Mouse (Mus musculus) cerebellum, adult 18-20 months (tissue): ENCODE data around the gene Olfr800.

Source experiments
- DNase-seq, 2 experiments: peaks; one replicate each; pipeline ENCODE4 v3.0.0; 2021

The Olfr800 gene

GRCm38 (mm10) chr10:129657394-129657793, at the start of gene Olfr800:
Gene Olfr800, plus strand, starts transcription at chr10:129657694.
- no peak for DNase-seq

DNA sequence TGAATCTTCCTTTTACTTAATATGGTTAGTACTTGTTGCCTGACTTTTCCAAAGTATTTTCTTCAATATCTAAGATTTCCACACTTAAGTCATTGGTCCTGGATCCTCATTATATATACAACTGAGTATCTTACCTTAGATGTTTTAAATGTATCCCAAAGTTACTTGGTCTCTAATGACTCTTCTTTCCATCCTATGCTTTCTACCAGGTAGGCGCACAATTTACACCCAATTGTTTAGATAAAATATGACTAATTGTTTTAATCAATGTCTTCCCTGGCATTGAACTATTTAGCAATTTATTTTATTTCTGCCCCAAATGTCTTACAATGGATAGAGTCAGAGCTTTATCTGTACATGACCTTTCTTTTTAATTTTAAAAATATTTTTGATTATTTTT, 45.0 kb upstream of the Olfr800 start, which contains the start of gene Olfr796:
Gene Olfr796 (minus strand): TSS at position 101 of the 400 bp plus-strand sequence.
- DNase-seq = no peak

DNA sequence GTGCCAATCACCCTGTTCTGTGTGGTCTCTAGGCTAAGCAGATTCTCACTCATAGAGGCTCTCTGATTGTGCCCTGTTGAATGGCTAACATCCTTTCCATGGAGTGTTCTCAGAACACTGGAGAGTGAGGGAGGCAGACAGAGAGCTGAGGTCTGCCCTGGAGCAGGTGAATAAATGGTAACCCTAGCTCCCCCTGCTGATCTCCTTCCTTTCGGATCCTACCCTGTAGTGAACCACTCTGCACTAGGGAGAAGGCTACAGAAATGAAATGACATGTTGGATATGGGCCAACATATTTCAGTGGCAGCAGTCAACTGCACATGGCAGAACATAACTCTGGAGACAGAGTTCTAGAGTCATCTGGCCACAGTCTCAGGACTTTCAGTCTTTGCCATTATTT, 35.8 kb upstream of the Olfr800 start:
- DNase-seq = no peak

DNA sequence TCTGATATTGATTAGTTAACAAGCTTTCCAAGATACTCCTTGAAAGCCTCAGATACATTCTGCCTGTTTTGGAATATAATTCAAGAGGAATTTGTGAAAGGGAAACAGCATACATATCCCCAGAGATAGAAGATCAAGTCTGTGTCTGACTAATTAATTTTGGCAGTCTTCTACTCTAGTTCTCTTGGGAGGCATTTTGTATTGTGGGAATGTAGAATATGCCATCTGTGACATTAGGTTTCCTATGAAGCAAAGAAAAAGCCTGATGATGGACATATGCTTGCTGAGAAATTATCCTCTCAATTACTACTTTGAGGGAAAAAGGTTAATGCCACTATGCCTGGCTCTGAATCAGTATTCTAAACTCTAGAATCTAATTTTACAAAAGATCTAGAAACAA, 34.2 kb upstream of the Olfr800 start:
- DNase-seq = no peak

DNA sequence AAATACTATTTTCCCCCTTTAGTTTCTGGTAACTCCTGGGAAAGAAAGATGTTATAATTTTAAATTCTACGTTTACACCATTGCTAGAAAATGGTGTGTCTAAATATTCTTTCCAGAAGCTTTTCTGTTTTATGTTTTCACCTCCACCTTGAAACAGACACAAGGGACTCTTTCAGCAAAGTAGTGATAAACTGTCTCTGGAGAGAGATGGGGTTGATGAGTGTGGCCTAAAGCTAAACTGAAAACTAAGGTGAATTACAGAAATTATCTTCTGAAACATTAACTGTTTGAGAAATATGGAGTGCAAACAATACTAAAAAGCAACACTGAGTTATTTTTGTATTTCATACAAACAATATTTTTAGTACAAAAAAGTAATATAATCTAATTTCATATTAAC, 29.7 kb upstream of the Olfr800 start, which contains the start of gene Olfr798:
Gene Olfr798 (minus strand): TSS at position 101 of the 400 bp plus-strand sequence.
- no peak for DNase-seq

DNA sequence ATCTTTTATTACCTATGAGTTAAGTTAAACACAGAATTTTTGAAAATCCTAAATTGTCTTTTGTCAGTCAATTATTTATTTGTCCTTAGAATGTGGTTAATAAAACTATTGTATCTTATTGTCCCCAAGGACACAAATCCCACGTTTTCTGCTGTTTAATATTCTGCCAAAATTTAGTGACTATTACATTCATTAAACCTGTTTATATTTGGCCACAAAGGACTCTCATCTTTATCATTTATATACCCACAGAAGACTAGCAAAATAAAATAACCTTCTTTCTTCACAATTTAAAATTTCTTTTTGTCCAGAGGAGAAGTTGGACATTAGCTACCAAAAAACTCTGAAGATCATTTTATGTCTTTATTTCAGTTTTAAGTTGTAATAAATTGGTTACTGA, 20.3 kb upstream of the Olfr800 start, which contains the start of gene Olfr799:
Gene Olfr799 (plus strand): TSS at position 301 of the 400 bp plus-strand sequence.
- no peak for DNase-seq

- DNase-seq = no peak
Measured at GRCm38 (mm10) chr10:129651763-129652162, 5.7 kb upstream of the Olfr800 start.

- no peak for DNase-seq
Measured at GRCm38 (mm10) chr10:129673765-129674164, 16.3 kb downstream of the Olfr800 start, which contains the start of gene Olfr801. Gene Olfr801, minus strand, starts transcription at chr10:129673865.

GRCm38 (mm10) chr10:129688069-129688468, 30.6 kb downstream of the Olfr800 start, which contains the start of gene Olfr802:
Gene Olfr802, minus strand, starts transcription at chr10:129688169.
- no peak for DNase-seq

DNA sequence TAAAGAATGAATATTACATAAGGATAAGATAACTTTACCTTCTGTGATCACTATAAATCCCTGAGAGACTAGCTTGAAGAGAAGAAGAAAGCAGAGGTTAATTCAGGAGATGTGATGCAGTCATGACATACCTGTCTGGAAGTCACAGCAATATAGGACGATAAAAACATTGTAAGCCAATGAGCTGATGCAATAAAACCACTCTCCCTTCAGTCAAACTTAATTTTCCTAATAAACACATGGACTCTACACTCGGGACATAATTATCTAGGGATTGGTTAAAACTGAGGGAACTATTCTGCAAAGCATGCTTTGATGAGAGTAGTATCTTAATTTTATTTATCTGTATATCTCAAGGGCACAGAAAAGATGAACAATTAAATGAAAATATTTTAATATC, 36.7 kb downstream of the Olfr800 start, which contains the start of gene Olfr803:
Gene Olfr803 (minus strand): TSS at position 101 of the 400 bp plus-strand sequence.
- no peak for DNase-seq

GRCm38 (mm10) chr10:129702910-129703309, 45.4 kb downstream of the Olfr800 start, which contains the start of gene Olfr804:
Gene Olfr804, plus strand, starts transcription at chr10:129703210.
- DNase-seq = no peak
